Mouse (Mus musculus) megakaryocyte, embryonic 14.5 days (primary cell): Measurements from ENCODE around the gene Syt1. TPM values are rescaled to one million over a fixed set of nuclear protein-coding genes. Genes with fewer than 3 reads are reported as not detected.

ENCODE experiments used
- H3K27me3 ChIP-seq: replicated peaks from 2 replicates; pipeline ENCODE3; 2012; ENCODE audit warnings: inconsistent platforms
- H3K36me3 ChIP-seq: replicated peaks from 2 replicates; pipeline ENCODE3; 2012; ENCODE audit warnings: low read length, inconsistent platforms, mixed read lengths
- H3K4me1 ChIP-seq: 2 replicates; pipeline ENCODE4 v1.6.1; 2012; ENCODE audit warnings: inconsistent platforms
- H3K4me3 ChIP-seq: replicated peaks from 2 replicates; pipeline ENCODE3; 2012; ENCODE audit warnings: moderate library complexity, mild to moderate bottlenecking, inconsistent platforms
- H3K9me3 ChIP-seq: 2 replicates; pipeline ENCODE4 v1.6.1; 2012; ENCODE audit warnings: inconsistent platforms
- FLI1 ChIP-seq: IDR thresholded peaks from 2 replicates; pipeline ENCODE4 v1.6.1; 2012; ENCODE audit warnings: low read length, inconsistent platforms, mixed read lengths
- GATA1 ChIP-seq: IDR thresholded peaks from 3 replicates; pipeline ENCODE4 v1.6.1; 2012; ENCODE audit warnings: mixed read lengths, low read length, inconsistent platforms, borderline replicate concordance
- polyA plus RNA-seq: library from polyadenylated mRNA; stranded (reverse); fragments of >175 nt; gene quantifications from 2 replicates; pipeline ENCODE4 v1.2.3, GENCODE M21; 2012; ENCODE audit warnings: low replicate concordance; ENCODE audit not compliant: insufficient read depth

Gene Syt1
- polyA plus RNA-seq, 1 experiment = not detected

DNA sequence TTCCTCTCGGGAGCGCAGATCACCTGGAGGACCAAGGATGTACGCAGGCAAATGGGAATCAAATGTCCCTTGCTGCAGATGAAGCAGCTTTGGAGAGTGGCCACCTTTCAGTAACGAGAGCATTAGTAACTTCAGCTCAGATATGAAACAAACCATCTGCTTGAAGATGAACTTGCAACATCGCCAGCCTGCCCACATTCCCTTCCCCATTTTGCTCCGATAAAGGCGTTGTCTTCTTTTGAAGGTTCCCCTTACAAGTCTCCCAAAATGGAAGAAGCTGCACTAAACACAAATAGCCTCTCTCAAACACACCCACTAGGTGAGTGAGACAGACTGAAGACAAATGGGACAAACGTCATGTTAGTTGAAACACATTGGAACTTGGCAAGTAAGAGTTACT is 559.3 kb downstream of the Syt1 start:
- Histone ChIP-seq H3K4me3 (no peak overlapping the region), H3K4me1 (peaks cover 10% of the 10 kb centered on the region), H3K9me3 (no peaks in the 10 kb centered on the region), H3K36me3 (no peaks in the 10 kb centered on the region), H3K27me3 (peaks cover 2% of the 10 kb centered on the region)
- TF ChIP-seq FLI1 (no peak), GATA1 (no peak)

DNA sequence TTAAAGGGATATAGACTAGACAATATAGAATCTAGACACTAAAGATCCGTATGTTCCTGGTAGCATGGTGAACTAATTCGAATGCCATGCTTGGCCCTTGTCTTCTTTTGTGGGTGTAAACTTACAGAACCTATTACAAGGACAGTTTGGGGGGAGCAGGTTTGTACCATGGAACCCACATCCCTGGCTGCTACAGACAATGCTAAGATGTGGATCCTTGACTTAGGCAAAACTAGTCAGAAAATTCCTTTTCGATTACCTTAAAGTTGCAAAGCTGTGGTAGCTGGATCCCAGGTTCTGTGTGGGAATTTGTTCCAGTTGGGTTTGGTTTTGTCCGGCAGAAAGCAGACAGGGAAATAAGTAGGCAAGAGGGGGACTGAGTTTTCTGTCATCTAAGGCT is 560.4 kb downstream of the Syt1 start:
- H3K9me3 ChIP-seq = no peaks in the 10 kb centered on the region
- H3K36me3 ChIP-seq = no peaks in the 10 kb centered on the region
- peaks cover 19% of the 10 kb centered on the region for H3K4me1 ChIP-seq
- peaks cover 2% of the 10 kb centered on the region for H3K27me3 ChIP-seq
- TF ChIP-seq FLI1 (no peak), GATA1 (no peak)
- H3K4me3 ChIP-seq = no peak overlapping the region

DNA sequence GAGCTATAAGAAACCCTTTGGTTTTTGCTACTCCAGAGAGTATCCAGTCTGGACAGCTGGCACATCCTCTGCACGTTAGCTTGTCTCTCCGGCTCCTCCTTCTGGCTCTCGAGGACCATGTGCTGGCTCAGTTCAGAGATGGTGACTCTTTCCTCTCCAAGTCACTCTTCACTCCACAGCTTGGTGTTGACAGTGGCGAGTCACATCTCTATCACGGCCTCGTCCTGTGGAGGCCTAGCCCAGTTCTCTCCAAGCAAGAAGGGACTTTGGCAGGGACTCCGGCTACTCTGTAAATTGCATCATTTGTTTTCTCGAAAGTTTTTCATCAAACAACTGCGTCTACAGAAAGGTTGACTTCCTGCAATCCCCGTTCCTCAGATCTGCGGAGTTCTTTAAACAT is 562.4 kb downstream of the Syt1 start:
- H3K9me3 ChIP-seq = no peaks in the 10 kb centered on the region
- peaks cover 19% of the 10 kb centered on the region for H3K4me1 ChIP-seq
- TF ChIP-seq GATA1 (no peak), FLI1 (no peak)
- H3K27me3 ChIP-seq = peaks cover 2% of the 10 kb centered on the region
- no peaks in the 10 kb centered on the region for H3K36me3 ChIP-seq
- H3K4me3 ChIP-seq = no peak overlapping the region
